Mouse (Mus musculus) hindbrain, embryonic 10.5 days (tissue): ENCODE measurements at regions not wholly inside any gene's neighbourhood (a gene's known extent, or its start where the extent isn't known, plus 50 kb on each side); places are given as distances from the start of the nearest gene placed in this dataset.

Source experiments
- DNase-seq: peaks from one replicate; pipeline ENCODE4 v3.0.0-alpha.2; 2017; ENCODE audit warnings: low spot score
- H3K27ac ChIP-seq: fragments of 300-500 bp; sonication (generic); 2 replicates; pipeline ENCODE4 v1.5.1; 2016; ENCODE audit warnings: mild to moderate bottlenecking, moderate library complexity
- H3K27me3 ChIP-seq: fragments of 300-500 bp; sonication (generic); 2 replicates; pipeline ENCODE4 v1.6.1; 2016; ENCODE audit warnings: mild to moderate bottlenecking; ENCODE audit not compliant: poor library complexity, insufficient read depth, severe bottlenecking
- H3K36me3 ChIP-seq: fragments of 300-500 bp; sonication (generic); 2 replicates; pipeline ENCODE4 v1.6.1; 2016; ENCODE audit warnings: mild to moderate bottlenecking, moderate library complexity
- H3K4me1 ChIP-seq: fragments of 300-500 bp; sonication (generic); replicated peaks from 2 replicates; pipeline ENCODE4 v1.6.1; 2016; ENCODE audit warnings: mild to moderate bottlenecking
- H3K4me3 ChIP-seq: fragments of 300-500 bp; sonication (generic); 2 replicates; pipeline ENCODE4 v1.5.1; 2016; ENCODE audit warnings: mild to moderate bottlenecking, moderate library complexity
- H3K9me3 ChIP-seq: fragments of 300-500 bp; sonication (generic); 2 replicates; pipeline ENCODE4 v1.6.1; 2016; ENCODE audit warnings: mild to moderate bottlenecking, moderate library complexity
- WGBS: fragments of 180-500 bp; shearing (Covaris S2); methylation state at CpG from one replicate; pipeline ENCODE4 v1.1.7; 2016; 5-methylcytosine and 5-hydroxymethylcytosine counted together

DNA sequence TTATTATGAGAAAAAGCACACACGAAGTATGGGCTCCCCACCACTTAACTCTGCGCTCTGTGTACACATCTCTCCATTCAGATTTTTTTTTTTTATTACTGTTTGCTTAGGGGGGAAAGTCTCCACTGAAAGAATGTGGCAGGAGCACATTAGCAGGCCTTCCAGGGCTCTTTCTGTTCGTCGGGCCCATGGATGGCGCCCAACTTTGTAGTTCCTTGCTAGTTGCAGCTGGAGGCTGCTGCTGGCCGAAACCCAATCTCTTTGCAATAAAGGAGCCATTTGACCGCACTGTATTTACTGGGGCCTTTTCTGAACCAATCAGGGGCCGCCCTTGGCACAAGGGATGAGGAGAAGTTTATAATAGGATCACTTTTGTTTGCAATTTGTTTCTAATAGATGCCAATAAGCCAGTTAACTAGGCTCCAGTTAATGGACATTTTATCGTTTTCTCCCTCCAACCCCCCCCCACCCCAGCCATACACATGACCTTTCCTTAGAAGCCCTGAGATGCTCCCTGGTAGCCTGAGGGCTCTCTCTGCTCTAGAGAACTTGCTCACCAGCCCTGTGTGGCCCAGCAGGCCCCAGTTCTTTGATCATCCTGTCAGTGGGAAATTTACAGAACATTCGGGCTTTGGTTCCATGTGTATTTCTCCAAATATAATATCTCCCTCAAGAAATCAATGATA lies 104.3 kb downstream of the Evx1 start:
- 75% methylated on average over 10 of the region's 10 CpGs for WGBS
- H3K27me3 ChIP-seq: no peaks in the 10 kb centered on the region
- peaks cover 11% of the 10 kb centered on the region for H3K4me1 ChIP-seq
- peak; percentile 7 for DNase-seq
- H3K4me3 ChIP-seq: no peak overlapping the region
- H3K9me3 ChIP-seq: 0 out of 2 replicates have a peak, but pooled peaks cover 5% of the 10 kb centered on the region
- H3K36me3 ChIP-seq: no peaks in the 10 kb centered on the region
- H3K27ac ChIP-seq: no peak overlapping the region

- Histone ChIP-seq H3K27ac (no peak overlapping the region), H3K36me3 (no peaks in the 10 kb centered on the region), H3K4me1 (peaks cover 11% of the 10 kb centered on the region), H3K4me3 (no peak overlapping the region), H3K9me3 (0 out of 2 replicates have a peak, but pooled peaks cover 5% of the 10 kb centered on the region), H3K27me3 (no peaks in the 10 kb centered on the region)
- WGBS: 46% methylated on average over 12 of the region's 12 CpGs
- peak; percentile 8 for DNase-seq
These were observed 105.3 kb downstream of the Evx1 start for GRCm38 (mm10) chr6:52418451-52419170.

GRCm38 (mm10) chr6:52420276-52420970 lies 107.1 kb downstream of the Evx1 start:
- no peak for DNase-seq
- H3K27me3 ChIP-seq: no peaks in the 10 kb centered on the region
- H3K9me3 ChIP-seq: no peaks in the 10 kb centered on the region
- H3K4me1 ChIP-seq: peaks cover 11% of the 10 kb centered on the region
- 84% methylated on average over 7 of the region's 7 CpGs for WGBS
- H3K36me3 ChIP-seq: no peaks in the 10 kb centered on the region
- no peak overlapping the region for H3K4me3 ChIP-seq
- H3K27ac ChIP-seq: no peak overlapping the region

- Histone ChIP-seq H3K9me3 (no peaks in the 10 kb centered on the region), H3K4me3 (no peak overlapping the region), H3K4me1 (peaks cover 11% of the 10 kb centered on the region), H3K27me3 (no peaks in the 10 kb centered on the region), H3K36me3 (no peaks in the 10 kb centered on the region), H3K27ac (no peak overlapping the region)
- WGBS: 86% methylated on average over 6 of the region's 6 CpGs
- DNase-seq: no peak
These were observed 108.5 kb downstream of the Evx1 start for GRCm38 (mm10) chr6:52421771-52422170.

- peaks cover 8% of the 10 kb centered on the region for H3K4me1 ChIP-seq
- H3K4me3 ChIP-seq: no peak overlapping the region
- no peaks in the 10 kb centered on the region for H3K9me3 ChIP-seq
- no peak for DNase-seq
- H3K36me3 ChIP-seq: no peaks in the 10 kb centered on the region
- H3K27me3 ChIP-seq: no peaks in the 10 kb centered on the region
- 92% methylated on average over 10 of the region's 10 CpGs for WGBS
- no peak overlapping the region for H3K27ac ChIP-seq
These were observed 109.4 kb downstream of the Evx1 start for GRCm38 (mm10) chr6:52422686-52423085.

GRCm38 (mm10) chr6:52423581-52424107 lies 110.3 kb downstream of the Evx1 start:
- H3K27me3 ChIP-seq: no peaks in the 10 kb centered on the region
- no peak overlapping the region for H3K27ac ChIP-seq
- no peak for DNase-seq

DNA sequence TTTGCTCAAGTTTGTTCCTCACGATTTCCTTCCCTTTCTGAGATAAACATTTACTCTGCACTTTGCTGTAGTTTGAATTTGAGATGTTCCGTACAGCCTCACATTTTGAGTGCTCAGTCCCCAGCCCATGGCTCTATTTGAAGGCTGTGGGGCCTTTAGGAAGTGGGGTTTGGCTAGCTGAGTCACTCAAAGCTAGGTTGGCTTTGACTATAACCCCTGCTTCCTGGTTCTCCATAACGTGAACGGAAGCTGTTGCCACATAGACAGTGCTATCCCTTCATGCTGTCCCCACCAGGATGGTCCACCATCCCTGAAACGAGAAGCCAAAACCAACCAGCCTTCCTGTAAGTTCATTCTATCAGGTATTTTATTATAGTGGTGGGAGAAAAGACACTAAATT lies 111.1 kb downstream of the Evx1 start:
- H3K4me1 ChIP-seq: no peaks in the 10 kb centered on the region
- DNase-seq: no peak
- H3K27ac ChIP-seq: no peak overlapping the region
- no peaks in the 10 kb centered on the region for H3K27me3 ChIP-seq
- WGBS: 90% methylated on average over 5 of the region's 5 CpGs
- no peaks in the 10 kb centered on the region for H3K36me3 ChIP-seq
- H3K9me3 ChIP-seq: no peaks in the 10 kb centered on the region
- no peak overlapping the region for H3K4me3 ChIP-seq

More at GRCm38 (mm10) chr6:52423581-52424107, 110.3 kb downstream of the Evx1 start:
- 84% methylated on average over 7 of the region's 7 CpGs for WGBS
- no peak overlapping the region for H3K4me3 ChIP-seq
- peaks cover 1% of the 10 kb centered on the region for H3K4me1 ChIP-seq
- H3K36me3 ChIP-seq: no peaks in the 10 kb centered on the region
- H3K9me3 ChIP-seq: no peaks in the 10 kb centered on the region

DNA sequence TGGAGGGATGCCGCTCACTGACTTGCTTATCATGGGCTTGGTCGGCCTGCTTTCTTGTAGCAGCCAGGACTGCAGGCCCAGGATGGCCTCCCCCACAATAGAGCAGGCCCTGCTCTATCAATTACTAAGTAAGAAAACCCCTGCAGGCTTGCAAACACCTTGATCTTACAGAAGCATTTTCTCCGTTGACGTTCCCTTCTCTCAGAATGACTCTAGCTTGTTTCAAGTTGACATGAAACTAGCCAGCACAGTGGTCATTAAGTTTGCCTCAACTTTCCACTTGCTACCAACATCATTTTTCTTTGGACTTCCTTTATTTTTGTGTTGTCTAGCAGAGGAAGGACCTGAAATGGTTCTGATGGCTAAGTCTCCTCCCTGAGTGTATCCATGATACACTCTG lies 111.8 kb downstream of the Evx1 start:
- 90% methylated on average over 4 of the region's 4 CpGs for whole genome bisulfite sequencing
- no peak overlapping the region for H3K4me3 ChIP-seq

DNA sequence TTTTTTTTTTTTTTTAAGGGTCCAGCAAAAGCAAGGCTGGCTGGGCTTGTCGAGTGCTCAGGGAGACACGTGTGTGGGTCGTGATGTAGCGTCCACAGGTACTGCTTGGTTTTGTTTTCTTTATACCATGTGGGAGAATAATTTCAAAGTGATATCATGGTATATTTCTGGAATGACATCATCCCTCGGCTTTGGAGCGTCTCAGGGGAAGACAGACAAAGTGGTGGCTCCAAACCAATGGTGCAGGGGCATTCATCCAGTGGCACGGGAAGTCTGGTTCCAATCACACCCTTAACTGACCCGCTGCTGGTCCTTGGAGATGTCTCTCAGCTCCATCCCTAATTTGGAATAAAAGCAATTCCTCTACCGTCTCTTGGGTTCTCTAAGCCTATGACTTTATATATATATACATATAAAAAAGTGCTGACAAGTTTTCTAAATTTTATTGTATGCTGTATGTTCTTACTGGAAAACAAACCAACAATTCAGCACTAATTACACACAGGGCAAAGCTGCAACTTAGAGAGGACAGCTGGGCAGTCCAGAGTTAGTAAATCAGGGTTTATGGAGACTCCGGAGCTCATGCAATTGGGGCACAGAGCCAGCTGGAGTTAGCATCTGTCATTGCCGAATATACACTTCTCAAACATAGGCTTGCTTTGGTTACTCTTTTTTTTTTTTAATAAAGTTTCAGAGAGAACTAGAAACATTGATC lies 115.3 kb downstream of the Evx1 start:
- Histone ChIP-seq H3K9me3 (no peaks in the 10 kb centered on the region), H3K4me3 (no peak overlapping the region), H3K27me3 (no peaks in the 10 kb centered on the region), H3K4me1 (no peaks in the 10 kb centered on the region), H3K27ac (no peak overlapping the region), H3K36me3 (no peaks in the 10 kb centered on the region)
- DNase-seq: no peak
- 85% methylated on average over 11 of the region's 11 CpGs for WGBS

More for the DNA sequence above, 111.8 kb downstream of the Evx1 start:
- Histone ChIP-seq H3K4me1 (no peaks in the 10 kb centered on the region), H3K27me3 (no peaks in the 10 kb centered on the region), H3K36me3 (no peaks in the 10 kb centered on the region), H3K9me3 (no peaks in the 10 kb centered on the region), H3K27ac (no peak overlapping the region)
- DNase-seq: no peak

DNA sequence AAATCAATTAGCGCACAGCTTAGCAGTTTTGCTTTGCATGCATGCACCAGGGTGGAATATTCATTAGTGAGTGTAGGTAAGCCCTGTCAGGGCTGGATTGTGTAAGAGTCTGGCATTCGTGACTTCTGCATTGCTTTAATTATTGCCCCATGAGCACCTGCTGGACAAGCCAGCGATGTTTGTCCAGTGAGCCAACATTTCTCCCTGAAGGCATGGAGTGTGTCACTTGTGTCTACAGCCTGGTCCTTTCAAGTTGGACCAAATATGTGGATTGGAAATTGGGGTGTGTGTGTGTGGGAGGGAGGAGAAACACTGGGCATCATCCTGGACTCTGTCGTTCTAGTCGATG lies 115.9 kb downstream of the Evx1 start:
- no peak for DNase-seq
- no peak overlapping the region for H3K4me3 ChIP-seq
- no peaks in the 10 kb centered on the region for H3K4me1 ChIP-seq
- no peak overlapping the region for H3K27ac ChIP-seq
- no peaks in the 10 kb centered on the region for H3K36me3 ChIP-seq
- H3K27me3 ChIP-seq: no peaks in the 10 kb centered on the region
- WGBS: 86% methylated on average over 5 of the region's 5 CpGs
- H3K9me3 ChIP-seq: no peaks in the 10 kb centered on the region

GRCm38 (mm10) chr6:52433234-52433633 lies 119.9 kb downstream of the Evx1 start:
- H3K4me3 ChIP-seq: no peak overlapping the region
- no peaks in the 10 kb centered on the region for H3K36me3 ChIP-seq
- DNase-seq: no peak
- no peaks in the 10 kb centered on the region for H3K9me3 ChIP-seq
- H3K27ac ChIP-seq: no peak overlapping the region
- H3K27me3 ChIP-seq: no peaks in the 10 kb centered on the region
- H3K4me1 ChIP-seq: no peaks in the 10 kb centered on the region
- WGBS: 80% methylated on average over 2 of the region's 2 CpGs

GRCm38 (mm10) chr6:52434771-52435170 lies 121.5 kb downstream of the Evx1 start:
- Histone ChIP-seq H3K4me3 (no peak overlapping the region), H3K9me3 (no peaks in the 10 kb centered on the region), H3K27me3 (no peaks in the 10 kb centered on the region), H3K27ac (no peak overlapping the region), H3K4me1 (no peaks in the 10 kb centered on the region), H3K36me3 (no peaks in the 10 kb centered on the region)
- no peak for DNase-seq
- 88% methylated on average over 4 of the region's 4 CpGs for WGBS
